Mouse (Mus musculus): ENCODE data around the gene Arhgap40. TPM values are rescaled to one million over a fixed set of nuclear protein-coding genes. Genes with fewer than 3 reads are reported as not detected.

Arhgap40 gene
- polyA plus RNA-seq, 1 experiment, result 0.20 TPM

DNA sequence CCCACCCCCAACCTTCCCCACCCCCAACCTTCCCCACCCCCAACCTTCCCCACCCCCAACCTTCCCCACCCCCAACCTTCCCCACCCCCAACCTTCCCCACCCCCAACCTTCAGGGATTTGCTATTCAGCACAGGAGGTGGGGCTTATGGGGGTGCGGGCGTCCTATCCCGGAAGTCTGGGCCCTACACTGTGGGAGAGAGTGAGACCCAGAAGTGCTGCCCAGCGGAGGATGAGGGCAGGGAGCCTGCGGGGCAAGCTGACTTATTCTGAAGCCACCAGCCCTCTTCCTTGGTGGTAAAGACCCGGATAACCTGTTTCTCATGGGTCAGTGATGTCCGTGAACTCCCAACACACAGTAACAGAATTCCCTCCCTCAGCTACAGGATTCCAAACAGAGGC, 42.7 kb downstream of the Arhgap40 start:
- TF ChIP-seq POLR2A (IDR thresholded peaks at IDR 0.05; ENCODE audit: borderline replicate concordance, insufficient read depth, low read length) (no peak), CTCF (IDR thresholded peaks at IDR 0.05; ENCODE audit: borderline replicate concordance, insufficient read depth, low read depth, low read length) (no peak)
- Histone ChIP-seq H3K27me3 (ENCODE audit: control insufficient read depth, insufficient read depth, low read length) (no peaks in the 10 kb centered on the region), H3K27ac (ENCODE audit: insufficient read depth, low read length) (no peak overlapping the region), H3K4me3 (replicated peaks; ENCODE audit: insufficient read depth, low read depth, low read length) (no peak overlapping the region), H3K4me1 (ENCODE audit: control insufficient read depth, insufficient read depth, low read length) (peaks cover 3% of the 10 kb centered on the region; the same call in 1 of the 2 replicates)
- 4% methylated on average over 7 of the region's 7 CpGs for WGBS
- no peak for DNase-seq

DNA sequence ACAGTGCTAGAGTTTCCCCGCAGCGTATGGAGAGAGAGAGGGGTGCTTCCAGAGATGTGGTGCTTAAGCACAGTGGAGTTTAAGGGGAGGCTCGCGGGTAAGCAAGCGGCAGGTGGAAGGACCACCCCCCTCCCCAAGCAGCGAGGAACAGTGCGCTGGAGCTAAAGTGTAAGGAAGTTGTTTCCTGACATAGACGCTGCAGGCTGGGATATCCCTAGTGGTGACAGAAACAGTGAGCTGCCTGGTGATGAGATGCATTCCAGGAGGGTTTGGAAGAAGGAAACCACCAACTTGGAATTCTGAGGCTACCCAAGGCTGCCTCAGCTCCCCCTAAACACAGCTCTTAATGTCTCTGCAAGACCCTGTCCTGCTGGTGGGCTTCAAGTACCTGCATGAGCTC, 43.2 kb downstream of the Arhgap40 start:
- peak overlapping the region; percentile 17 for H3K4me3 ChIP-seq (replicated peaks; ENCODE audit: insufficient read depth, low read depth, low read length)
- no peak for DNase-seq
- peaks cover 3% of the 10 kb centered on the region; the same call in 1 of the 2 replicates for H3K4me1 ChIP-seq (ENCODE audit: control insufficient read depth, insufficient read depth, low read length)
- H3K27me3 ChIP-seq (ENCODE audit: control insufficient read depth, insufficient read depth, low read length), result no peaks in the 10 kb centered on the region
- no peak for TF ChIP-seq CTCF (IDR thresholded peaks at IDR 0.05; ENCODE audit: borderline replicate concordance, insufficient read depth, low read depth, low read length)
- no peak for TF ChIP-seq POLR2A (IDR thresholded peaks at IDR 0.05; ENCODE audit: borderline replicate concordance, insufficient read depth, low read length)
- no peak overlapping the region for H3K27ac ChIP-seq (ENCODE audit: insufficient read depth, low read length)
- 5% methylated on average over 8 of the region's 8 CpGs for WGBS

- 1% methylated on average over 20 of the region's 20 CpGs for whole genome bisulfite sequencing
Measured at GRCm38 (mm10) chr2:158556225-158556624, 43.6 kb downstream of the Arhgap40 start.

GRCm38 (mm10) chr2:158556750-158557149, 44.2 kb downstream of the Arhgap40 start:
- DNase-seq, result no peak
- no peaks in the 10 kb centered on the region for H3K27me3 ChIP-seq (ENCODE audit: control insufficient read depth, insufficient read depth, low read length)
- H3K4me3 ChIP-seq (replicated peaks; ENCODE audit: insufficient read depth, low read depth, low read length), result no peak overlapping the region
- TF ChIP-seq CTCF (IDR thresholded peaks at IDR 0.05; ENCODE audit: borderline replicate concordance, insufficient read depth, low read depth, low read length) (no peak), POLR2A (IDR thresholded peaks at IDR 0.05; ENCODE audit: borderline replicate concordance, insufficient read depth, low read length) (no peak)
- WGBS, result 17% methylated on average over 5 of the region's 5 CpGs
- no peak overlapping the region for H3K27ac ChIP-seq (ENCODE audit: insufficient read depth, low read length)
- H3K4me1 ChIP-seq (ENCODE audit: control insufficient read depth, insufficient read depth, low read length), result peaks cover 3% of the 10 kb centered on the region; the same call in 1 of the 2 replicates

More at GRCm38 (mm10) chr2:158556225-158556624, 43.6 kb downstream of the Arhgap40 start:
- peak; percentile 64 to 78 for DNase-seq
- H3K27me3 ChIP-seq (ENCODE audit: control insufficient read depth, insufficient read depth, low read length), result no peaks in the 10 kb centered on the region
- H3K4me3 ChIP-seq (replicated peaks; ENCODE audit: insufficient read depth, low read depth, low read length), result peak overlapping the region; percentile 17
- no peak overlapping the region for H3K27ac ChIP-seq (ENCODE audit: insufficient read depth, low read length)
- TF ChIP-seq CTCF (IDR thresholded peaks at IDR 0.05; ENCODE audit: borderline replicate concordance, insufficient read depth, low read depth, low read length) (peak; percentile 76), POLR2A (IDR thresholded peaks at IDR 0.05; ENCODE audit: borderline replicate concordance, insufficient read depth, low read length) (no peak)
- H3K4me1 ChIP-seq (ENCODE audit: control insufficient read depth, insufficient read depth, low read length), result peaks cover 3% of the 10 kb centered on the region; the same call in 1 of the 2 replicates

- WGBS, result 27% methylated on average over 6 of the region's 6 CpGs
- no peaks in the 10 kb centered on the region for H3K27me3 ChIP-seq (ENCODE audit: control insufficient read depth, insufficient read depth, low read length)
- TF ChIP-seq CTCF (IDR thresholded peaks at IDR 0.05; ENCODE audit: borderline replicate concordance, insufficient read depth, low read depth, low read length) (no peak), POLR2A (IDR thresholded peaks at IDR 0.05; ENCODE audit: borderline replicate concordance, insufficient read depth, low read length) (no peak)
- H3K4me3 ChIP-seq (replicated peaks; ENCODE audit: insufficient read depth, low read depth, low read length), result no peak overlapping the region
- DNase-seq, result peak in 1 of 2 experiments; percentile 9
- peaks cover 3% of the 10 kb centered on the region; the same call in 1 of the 2 replicates for H3K4me1 ChIP-seq (ENCODE audit: control insufficient read depth, insufficient read depth, low read length)
- H3K27ac ChIP-seq (ENCODE audit: insufficient read depth, low read length), result no peak overlapping the region
Measured at GRCm38 (mm10) chr2:158559945-158560344, 47.3 kb downstream of the Arhgap40 start.

DNA sequence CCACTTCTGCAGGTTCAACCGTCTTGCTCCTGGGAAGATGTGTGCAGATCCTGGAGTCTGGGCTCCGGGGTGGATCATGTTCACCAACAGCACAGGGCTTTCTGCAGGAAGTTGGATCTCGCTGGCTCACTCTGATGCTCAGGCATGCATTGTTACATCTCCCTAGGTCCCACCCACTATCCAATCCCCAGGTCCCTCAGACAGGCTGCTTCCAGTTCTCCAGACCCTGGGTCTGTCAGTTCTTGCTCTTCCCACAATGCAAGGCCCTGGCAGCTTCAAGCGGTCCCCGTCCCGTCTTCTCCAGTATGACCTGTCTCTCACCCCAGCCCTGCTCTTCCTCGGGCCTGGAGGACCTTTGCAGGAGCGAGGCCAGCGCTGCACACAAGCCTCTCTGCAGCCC, 48.2 kb downstream of the Arhgap40 start:
- WGBS, result 28% methylated on average over 9 of the region's 9 CpGs
- no peak overlapping the region for H3K27ac ChIP-seq (ENCODE audit: insufficient read depth, low read length)
- H3K4me3 ChIP-seq (replicated peaks; ENCODE audit: insufficient read depth, low read depth, low read length), result no peak overlapping the region
- TF ChIP-seq POLR2A (IDR thresholded peaks at IDR 0.05; ENCODE audit: borderline replicate concordance, insufficient read depth, low read length) (no peak), CTCF (IDR thresholded peaks at IDR 0.05; ENCODE audit: borderline replicate concordance, insufficient read depth, low read depth, low read length) (no peak)
- H3K4me1 ChIP-seq (ENCODE audit: control insufficient read depth, insufficient read depth, low read length), result 0 out of 2 replicates have a peak, but pooled peaks cover under 1% of the 10 kb centered on the region
- H3K27me3 ChIP-seq (ENCODE audit: control insufficient read depth, insufficient read depth, low read length), result no peaks in the 10 kb centered on the region
- DNase-seq, result peak in 1 of 2 experiments; percentile 30

DNA sequence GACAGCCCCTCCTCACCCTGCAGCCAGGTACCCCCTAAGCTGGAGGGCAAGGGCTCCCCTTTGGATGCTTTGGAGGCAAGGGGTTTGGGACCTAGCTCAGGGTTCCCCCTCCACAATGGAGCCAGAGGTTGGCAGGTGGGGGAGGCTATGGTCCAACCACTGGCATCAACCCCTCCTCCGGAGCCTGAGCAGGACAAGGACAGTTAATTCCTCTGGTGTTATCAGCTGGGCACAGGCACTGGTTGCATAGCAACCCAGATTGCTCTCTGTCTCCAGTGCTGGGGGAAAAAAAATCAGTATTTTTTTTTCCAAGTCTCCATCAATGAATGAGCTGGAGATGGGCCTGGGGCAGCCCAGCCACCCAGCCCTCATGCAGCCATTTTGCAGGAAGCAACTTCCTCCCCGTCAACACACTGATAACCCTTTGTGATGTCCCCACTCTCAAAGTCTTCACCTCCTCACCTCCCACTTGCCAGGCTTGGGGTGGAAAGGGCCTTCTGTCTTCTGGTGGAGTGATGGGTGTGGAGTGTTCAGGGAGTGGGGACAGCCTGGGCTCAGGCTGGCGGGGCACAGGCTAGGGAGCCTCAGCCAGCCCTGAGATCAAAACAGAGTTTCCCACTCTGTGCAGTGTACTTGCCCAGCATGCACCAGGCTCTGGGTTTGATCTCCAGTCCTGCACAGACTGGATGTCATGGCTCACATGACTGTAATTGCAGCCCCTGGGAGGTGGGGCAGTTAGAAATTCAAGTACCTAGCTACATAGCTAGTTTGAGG, 49.0 kb downstream of the Arhgap40 start:
- no peaks in the 10 kb centered on the region for H3K4me1 ChIP-seq (ENCODE audit: control insufficient read depth, insufficient read depth, low read length)
- no peak overlapping the region for H3K4me3 ChIP-seq (replicated peaks; ENCODE audit: insufficient read depth, low read depth, low read length)
- H3K27ac ChIP-seq (ENCODE audit: insufficient read depth, low read length), result no peak overlapping the region
- 57% methylated on average over 3 of the region's 3 CpGs for WGBS
- H3K27me3 ChIP-seq (ENCODE audit: control insufficient read depth, insufficient read depth, low read length), result no peaks in the 10 kb centered on the region
- TF ChIP-seq CTCF (IDR thresholded peaks at IDR 0.05; ENCODE audit: borderline replicate concordance, insufficient read depth, low read depth, low read length), result no peak
- no peak for TF ChIP-seq POLR2A (IDR thresholded peaks at IDR 0.05; ENCODE audit: borderline replicate concordance, insufficient read depth, low read length)
- no peak for DNase-seq

All from cerebellum, adult 2 months (tissue).